Mouse (Mus musculus): ENCODE measurements around the gene Rgs9bp. TPM values are rescaled to one million over a fixed set of nuclear protein-coding genes. Genes with fewer than 3 reads are reported as not detected.

Rgs9bp gene
- polyA plus RNA-seq, 1 experiment from 2014 or later: 0.26 TPM

GRCm38 (mm10) chr7:35600031-35600430, 14.6 kb upstream of the Rgs9bp start:
- no peak overlapping the region for H3K27ac ChIP-seq (ENCODE audit: low read length)
- H3K9ac ChIP-seq (replicated peaks; ENCODE audit: low read length): no peak overlapping the region
- no peak overlapping the region for H3K4me3 ChIP-seq (ENCODE audit: low read length)
- no peak for ATAC-seq (ENCODE audit: low FRiP score, low TSS enrichment)
- no peaks in the 10 kb centered on the region for H3K9me3 ChIP-seq (ENCODE audit: low read length)
- H3K4me1 ChIP-seq (ENCODE audit: insufficient read depth, low read length): no peaks in the 10 kb centered on the region
- WGBS: 89% methylated on average over 10 of the region's 10 CpGs
- peaks cover 50% of the 10 kb centered on the region for H3K36me3 ChIP-seq (ENCODE audit: insufficient read depth, low read length)
- no peaks in the 10 kb centered on the region for H3K27me3 ChIP-seq (ENCODE audit: insufficient read depth, low read length)
- H3K4me2 ChIP-seq (replicated peaks; ENCODE audit: low read depth, low read length): no peak overlapping the region

DNA sequence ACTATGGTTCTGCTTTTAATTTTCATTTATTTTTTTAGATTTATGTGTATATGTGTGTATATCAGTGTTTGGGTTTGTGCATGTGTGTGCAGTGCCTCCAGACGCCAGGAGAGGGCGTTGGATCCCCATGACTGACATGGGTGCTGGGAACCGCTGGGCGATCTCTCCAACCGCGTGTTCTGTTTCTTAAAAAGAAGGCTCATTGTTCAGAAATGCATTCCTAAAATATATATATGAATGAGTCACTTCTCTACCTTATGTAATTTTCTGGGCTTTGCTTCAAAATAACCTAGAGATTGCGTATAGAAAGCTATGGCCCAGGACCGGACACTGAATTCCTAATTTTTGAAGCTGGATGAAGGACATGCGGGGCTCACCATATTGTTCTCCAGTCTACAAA, 14.1 kb upstream of the Rgs9bp start:
- Histone ChIP-seq H3K27ac (ENCODE audit: low read length) (no peak overlapping the region), H3K36me3 (ENCODE audit: insufficient read depth, low read length) (peaks cover 46% of the 10 kb centered on the region), H3K4me3 (ENCODE audit: low read length) (no peak overlapping the region), H3K27me3 (ENCODE audit: insufficient read depth, low read length) (no peaks in the 10 kb centered on the region), H3K9ac (replicated peaks; ENCODE audit: low read length) (no peak overlapping the region), H3K4me2 (replicated peaks; ENCODE audit: low read depth, low read length) (no peak overlapping the region), H3K9me3 (ENCODE audit: low read length) (no peaks in the 10 kb centered on the region), H3K4me1 (ENCODE audit: insufficient read depth, low read length) (no peaks in the 10 kb centered on the region)
- WGBS: 96% methylated on average over 9 of the region's 9 CpGs
- no peak for ATAC-seq (ENCODE audit: low FRiP score, low TSS enrichment)

GRCm38 (mm10) chr7:35594311-35594710, 8.9 kb upstream of the Rgs9bp start:
- Histone ChIP-seq H3K27me3 (ENCODE audit: insufficient read depth, low read length) (no peaks in the 10 kb centered on the region), H3K9me3 (ENCODE audit: low read length) (no peaks in the 10 kb centered on the region), H3K9ac (replicated peaks; ENCODE audit: low read length) (no peak overlapping the region), H3K36me3 (ENCODE audit: insufficient read depth, low read length) (peaks cover 35% of the 10 kb centered on the region), H3K4me2 (replicated peaks; ENCODE audit: low read depth, low read length) (no peak overlapping the region), H3K27ac (ENCODE audit: low read length) (no peak overlapping the region), H3K4me1 (ENCODE audit: insufficient read depth, low read length) (no peaks in the 10 kb centered on the region), H3K4me3 (ENCODE audit: low read length) (no peak overlapping the region)
- ATAC-seq (ENCODE audit: low FRiP score, low TSS enrichment): no peak
- WGBS: 93% methylated on average over 5 of the region's 5 CpGs

- ATAC-seq (ENCODE audit: low FRiP score, low TSS enrichment): no peak
- H3K27ac ChIP-seq (ENCODE audit: low read length): peak overlapping the region; percentile 46
Observed at GRCm38 (mm10) chr7:35590731-35591191, 5.4 kb upstream of the Rgs9bp start.

DNA sequence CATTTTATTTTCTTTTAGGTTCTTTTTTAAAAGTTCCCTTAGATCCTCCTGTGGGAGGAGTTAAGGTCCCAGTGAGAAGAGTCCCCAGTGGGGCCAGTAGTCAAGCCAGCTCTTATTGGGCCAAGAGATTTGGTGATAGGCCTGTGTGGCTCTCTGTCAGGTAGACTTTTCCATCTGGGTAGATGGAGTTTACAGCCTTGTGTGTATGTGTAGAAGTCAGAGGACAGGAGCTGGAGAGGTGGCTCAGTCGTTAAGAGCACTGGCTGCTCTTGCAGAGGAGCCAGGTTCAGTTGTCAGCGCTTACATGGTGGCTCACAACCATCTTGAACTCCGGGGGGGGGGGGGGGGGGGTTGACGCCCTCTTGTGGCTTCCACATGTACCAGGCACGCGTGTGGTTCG, 4.1 kb upstream of the Rgs9bp start:
- Histone ChIP-seq H3K4me2 (replicated peaks; ENCODE audit: low read depth, low read length) (no peak overlapping the region), H3K36me3 (ENCODE audit: insufficient read depth, low read length) (peaks cover 22% of the 10 kb centered on the region), H3K9ac (replicated peaks; ENCODE audit: low read length) (no peak overlapping the region), H3K27me3 (ENCODE audit: insufficient read depth, low read length) (peaks cover 7% of the 10 kb centered on the region), H3K4me1 (ENCODE audit: insufficient read depth, low read length) (peaks cover 17% of the 10 kb centered on the region), H3K27ac (ENCODE audit: low read length) (no peak overlapping the region), H3K9me3 (ENCODE audit: low read length) (no peaks in the 10 kb centered on the region), H3K4me3 (ENCODE audit: low read length) (no peak overlapping the region)
- no peak for ATAC-seq (ENCODE audit: low FRiP score, low TSS enrichment)
- 91% methylated on average over 7 of the region's 7 CpGs for WGBS

More at GRCm38 (mm10) chr7:35590731-35591191, 5.4 kb upstream of the Rgs9bp start:
- 79% methylated on average over 10 of the region's 10 CpGs for WGBS
- Histone ChIP-seq H3K36me3 (ENCODE audit: insufficient read depth, low read length) (peaks cover 26% of the 10 kb centered on the region), H3K9ac (replicated peaks; ENCODE audit: low read length) (no peak overlapping the region), H3K9me3 (ENCODE audit: low read length) (no peaks in the 10 kb centered on the region), H3K4me2 (replicated peaks; ENCODE audit: low read depth, low read length) (no peak overlapping the region), H3K4me1 (ENCODE audit: insufficient read depth, low read length) (peaks cover 16% of the 10 kb centered on the region), H3K27me3 (ENCODE audit: insufficient read depth, low read length) (no peaks in the 10 kb centered on the region), H3K4me3 (ENCODE audit: low read length) (no peak overlapping the region)

DNA sequence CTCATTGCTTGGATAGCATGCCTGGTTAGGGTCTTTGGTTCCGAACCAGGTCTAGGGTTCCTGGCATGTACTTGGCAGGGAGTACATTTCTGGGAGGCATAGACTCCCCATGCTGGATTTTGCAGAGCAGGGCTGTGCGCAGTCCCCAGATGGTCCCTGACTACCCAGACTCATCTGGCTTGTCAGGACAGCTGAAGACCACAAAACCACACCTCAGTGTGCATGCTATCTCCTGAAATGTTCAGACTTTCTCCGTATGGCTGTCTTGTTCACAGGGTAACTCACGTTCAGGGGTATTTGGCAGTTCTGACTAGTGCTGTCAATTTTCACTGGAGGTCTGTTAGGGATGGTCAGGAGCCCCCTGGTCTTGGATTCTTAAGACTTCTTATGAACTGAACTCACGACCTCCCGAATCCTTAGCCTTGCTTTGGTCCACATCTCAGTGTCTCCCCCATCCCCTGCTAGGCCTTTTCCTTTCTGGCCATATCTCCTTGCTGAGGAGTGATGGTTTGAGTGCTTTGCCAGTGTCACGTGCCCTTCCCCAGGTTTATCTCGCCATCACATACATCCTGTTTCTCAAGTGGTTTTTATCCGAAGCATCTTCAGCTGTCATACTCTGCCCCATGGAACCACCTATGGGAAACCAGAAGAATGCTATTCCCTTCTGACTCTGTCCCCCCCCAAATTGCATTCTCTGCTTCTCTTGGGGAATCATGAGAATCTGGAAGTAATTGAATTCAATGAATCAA, 3.5 kb upstream of the Rgs9bp start:
- ATAC-seq (ENCODE audit: low FRiP score, low TSS enrichment): no peak
- 86% methylated on average over 9 of the region's 9 CpGs for WGBS
- Histone ChIP-seq H3K4me2 (replicated peaks; ENCODE audit: low read depth, low read length) (no peak overlapping the region), H3K27ac (ENCODE audit: low read length) (no peak overlapping the region), H3K4me3 (ENCODE audit: low read length) (no peak overlapping the region), H3K27me3 (ENCODE audit: insufficient read depth, low read length) (peaks cover 13% of the 10 kb centered on the region), H3K9ac (replicated peaks; ENCODE audit: low read length) (no peak overlapping the region), H3K4me1 (ENCODE audit: insufficient read depth, low read length) (peaks cover 23% of the 10 kb centered on the region), H3K36me3 (ENCODE audit: insufficient read depth, low read length) (peaks cover 22% of the 10 kb centered on the region), H3K9me3 (ENCODE audit: low read length) (no peaks in the 10 kb centered on the region)

DNA sequence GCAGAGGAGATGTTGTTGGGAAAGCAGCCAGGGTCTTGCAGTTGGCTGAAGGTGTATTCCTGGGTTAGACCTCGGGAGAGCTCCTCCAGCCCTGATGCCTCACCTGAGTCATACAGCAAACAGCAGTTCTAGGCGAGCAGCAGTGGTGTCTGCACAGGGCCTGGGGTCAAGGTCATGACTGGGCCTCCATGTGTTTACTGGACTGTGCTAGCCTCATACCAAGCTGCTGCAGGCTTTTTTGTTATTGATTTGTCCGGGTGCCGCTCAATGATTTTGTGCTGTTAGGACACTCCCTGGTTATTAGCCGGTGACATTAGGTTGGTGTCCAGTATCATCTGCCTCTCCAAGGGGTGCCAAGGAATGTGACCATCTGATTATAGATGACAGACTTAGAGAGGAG, 2.3 kb upstream of the Rgs9bp start:
- Histone ChIP-seq H3K4me2 (replicated peaks; ENCODE audit: low read depth, low read length) (no peak overlapping the region), H3K27me3 (ENCODE audit: insufficient read depth, low read length) (peaks cover 24% of the 10 kb centered on the region), H3K27ac (ENCODE audit: low read length) (no peak overlapping the region), H3K9ac (replicated peaks; ENCODE audit: low read length) (no peak overlapping the region), H3K4me1 (ENCODE audit: insufficient read depth, low read length) (peaks cover 23% of the 10 kb centered on the region), H3K9me3 (ENCODE audit: low read length) (no peaks in the 10 kb centered on the region; the same call in 1 of the 2 replicates), H3K4me3 (ENCODE audit: low read length) (no peak overlapping the region), H3K36me3 (ENCODE audit: insufficient read depth, low read length) (peaks cover 12% of the 10 kb centered on the region)
- WGBS: 73% methylated on average over 5 of the region's 5 CpGs
- no peak for ATAC-seq (ENCODE audit: low FRiP score, low TSS enrichment)

- WGBS: 22% methylated on average over 15 of the region's 15 CpGs
- ATAC-seq (ENCODE audit: low FRiP score, low TSS enrichment): no peak
Observed at GRCm38 (mm10) chr7:35586906-35587445, 1.6 kb upstream of the Rgs9bp start.

GRCm38 (mm10) chr7:35586055-35586905, 898 bp upstream of the Rgs9bp start, which contains the start of gene Ankrd27:
TSS of gene Ankrd27 (plus strand) at chr7:35586244.
- H3K4me1 ChIP-seq (ENCODE audit: insufficient read depth, low read length): peaks cover 23% of the 10 kb centered on the region
- H3K27ac ChIP-seq (ENCODE audit: low read length): peak within 1 kb of the TSS; percentile 81
- peak; percentile 99 for ATAC-seq (ENCODE audit: low FRiP score, low TSS enrichment)
- peaks cover 31% of the 10 kb centered on the region for H3K27me3 ChIP-seq (ENCODE audit: insufficient read depth, low read length)
- under 1% methylated on average over 49 of the region's 49 CpGs for WGBS
- no peaks in the 10 kb centered on the region; the same call in 1 of the 2 replicates for H3K9me3 ChIP-seq (ENCODE audit: low read length)
- H3K4me3 ChIP-seq (ENCODE audit: low read length): peak within 1 kb of the TSS; percentile 92
- peak within 1 kb of the TSS; percentile 100 for H3K4me2 ChIP-seq (replicated peaks; ENCODE audit: low read depth, low read length)
- no peaks in the 10 kb centered on the region for H3K36me3 ChIP-seq (ENCODE audit: insufficient read depth, low read length)
- peak within 1 kb of the TSS; percentile 86 for H3K9ac ChIP-seq (replicated peaks; ENCODE audit: low read length)

More at GRCm38 (mm10) chr7:35586906-35587445, 1.6 kb upstream of the Rgs9bp start:
- Histone ChIP-seq H3K4me2 (replicated peaks; ENCODE audit: low read depth, low read length) (peak overlapping the region; percentile 100), H3K4me3 (ENCODE audit: low read length) (peak overlapping the region; percentile 92), H3K27me3 (ENCODE audit: insufficient read depth, low read length) (peaks cover 31% of the 10 kb centered on the region), H3K4me1 (ENCODE audit: insufficient read depth, low read length) (peaks cover 23% of the 10 kb centered on the region), H3K9me3 (ENCODE audit: low read length) (no peaks in the 10 kb centered on the region; the same call in 1 of the 2 replicates), H3K9ac (replicated peaks; ENCODE audit: low read length) (peak overlapping the region; percentile 86), H3K36me3 (ENCODE audit: insufficient read depth, low read length) (peaks cover 4% of the 10 kb centered on the region), H3K27ac (ENCODE audit: low read length) (no peak overlapping the region)

All from kidney, embryonic 16.5 days (tissue).